Mouse (Mus musculus) forebrain, embryonic 15.5 days (tissue): Measurements from ENCODE around the gene Rprd1b. TPM values are rescaled to one million over a fixed set of nuclear protein-coding genes. Genes with fewer than 3 reads are reported as not detected.

Experiments
- ATAC-seq: fragments of 200-750 bp; cut with Nextera tagmentation; replicated peaks from 2 replicates; pipeline ENCODE4 v1.8.0; 2017; ENCODE audit warnings: mild to moderate bottlenecking, moderate TSS enrichment, moderate library complexity
- H3K27ac ChIP-seq: fragments of 300-500 bp; sonication (generic); replicated peaks from 2 replicates; pipeline ENCODE4 v1.5.1; 2015; ENCODE audit warnings: mild to moderate bottlenecking, inconsistent platforms
- H3K27me3 ChIP-seq: fragments of 300-500 bp; sonication (generic); 2 replicates; pipeline ENCODE4 v1.6.1; 2015; ENCODE audit warnings: inconsistent platforms
- H3K36me3 ChIP-seq: fragments of 300-500 bp; sonication (generic); 2 replicates; pipeline ENCODE4 v1.6.1; 2015; ENCODE audit warnings: mild to moderate bottlenecking, inconsistent platforms
- H3K4me1 ChIP-seq: fragments of 300-500 bp; sonication (generic); 2 replicates; pipeline ENCODE4 v1.6.1; 2015; ENCODE audit warnings: inconsistent platforms
- H3K4me2 ChIP-seq: fragments of 300-500 bp; sonication (generic); replicated peaks from 2 replicates; pipeline ENCODE4 v1.6.1; 2015; ENCODE audit warnings: mild to moderate bottlenecking, inconsistent platforms
- H3K4me3 ChIP-seq: fragments of 300-500 bp; sonication (generic); 2 replicates; pipeline ENCODE4 v1.5.1; 2015; ENCODE audit warnings: mild to moderate bottlenecking, inconsistent platforms
- H3K9ac ChIP-seq: fragments of 300-500 bp; sonication (generic); replicated peaks from 2 replicates; pipeline ENCODE4 v1.6.1; 2015; ENCODE audit warnings: mild to moderate bottlenecking, inconsistent platforms
- H3K9me3 ChIP-seq: fragments of 300-500 bp; sonication (generic); 2 replicates; pipeline ENCODE4 v1.6.1; 2016; ENCODE audit warnings: inconsistent platforms
- WGBS: fragments of 180-500 bp; shearing (Covaris S2); methylation state at CpG from one replicate; pipeline ENCODE4 v1.1.7; 2015; ENCODE audit warnings: mixed read lengths; 5-methylcytosine and 5-hydroxymethylcytosine counted together
- polyA plus RNA-seq: library from polyadenylated mRNA; unstranded; fragments of >200 nt; fragmentation: Nextera tagmentation; extraction: Ambion mirVana; gene quantifications from 2 replicates; pipeline ENCODE4 v1.2.1, GENCODE M21; 2015

Rprd1b gene
- polyA plus RNA-seq, 1 experiment from 2014 or later = 44.1 TPM

DNA sequence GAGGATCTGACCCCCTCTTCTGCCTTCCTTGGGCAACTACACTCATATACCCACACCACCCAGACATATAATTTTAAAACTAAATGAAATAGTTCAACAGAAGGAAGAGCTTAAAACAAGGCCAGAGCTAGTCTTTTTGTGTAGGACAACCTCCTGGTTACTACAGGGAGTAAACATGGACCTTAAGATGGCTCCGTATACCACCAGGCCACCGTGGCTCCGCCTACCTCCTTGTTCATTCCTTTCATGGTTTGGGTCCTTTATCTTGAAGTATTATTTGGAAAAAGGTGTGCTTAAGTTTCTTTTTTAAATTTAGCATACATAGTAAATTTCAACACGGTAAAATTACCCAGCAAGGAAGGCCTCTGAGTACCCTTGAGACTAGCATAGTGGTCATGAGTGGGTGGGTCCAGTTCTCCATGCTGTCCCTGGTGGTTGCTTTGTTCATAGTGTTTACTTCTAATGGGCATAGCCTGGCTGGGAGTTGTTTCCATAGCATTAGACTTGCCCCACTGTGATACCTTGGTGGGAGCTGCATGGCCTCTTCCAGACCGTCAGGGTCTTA lies 39.0 kb downstream of the Rprd1b start:
- H3K4me2 ChIP-seq = no peak overlapping the region
- peaks cover 33% of the 10 kb centered on the region; the same call in 1 of the 2 replicates for H3K36me3 ChIP-seq
- ATAC-seq = no peak
- no peak overlapping the region for H3K4me3 ChIP-seq
- peaks cover 14% of the 10 kb centered on the region for H3K4me1 ChIP-seq
- H3K9ac ChIP-seq = no peak overlapping the region
- H3K27ac ChIP-seq = no peak overlapping the region
- no peaks in the 10 kb centered on the region for H3K9me3 ChIP-seq
- no peaks in the 10 kb centered on the region for H3K27me3 ChIP-seq
- WGBS = 99% methylated on average over 5 of the region's 5 CpGs

DNA sequence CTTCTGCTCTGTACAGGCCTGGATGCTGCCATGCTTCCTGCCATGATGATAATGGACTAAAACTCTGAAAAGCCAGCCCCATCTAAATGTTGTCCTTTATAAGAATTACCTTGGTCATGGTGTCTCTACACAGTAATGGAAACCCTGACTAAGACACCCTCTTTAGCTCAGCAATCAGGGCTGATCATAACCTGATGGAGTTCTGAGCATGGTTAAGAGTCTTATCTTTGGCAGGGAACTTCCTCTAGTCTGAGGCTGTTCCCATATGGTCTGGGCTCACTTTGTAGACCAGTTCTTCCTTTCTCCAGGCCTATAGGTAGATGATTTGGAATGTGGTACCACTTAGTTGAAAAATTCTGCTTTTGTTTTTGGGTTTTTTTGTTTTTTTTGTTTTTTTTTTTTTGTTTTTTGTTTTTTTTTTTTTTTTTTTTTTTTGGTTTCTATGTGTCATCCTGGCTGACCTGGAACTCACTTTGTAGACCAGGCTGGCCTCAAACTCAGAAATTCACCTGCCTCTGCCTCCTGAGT lies 40.2 kb downstream of the Rprd1b start:
- Histone ChIP-seq H3K27ac (no peak overlapping the region), H3K4me1 (peaks cover 14% of the 10 kb centered on the region), H3K9me3 (no peaks in the 10 kb centered on the region), H3K27me3 (no peaks in the 10 kb centered on the region), H3K4me3 (no peak overlapping the region), H3K9ac (no peak overlapping the region), H3K36me3 (peaks cover 34% of the 10 kb centered on the region; the same call in 1 of the 2 replicates), H3K4me2 (no peak overlapping the region)
- no peak for ATAC-seq

DNA sequence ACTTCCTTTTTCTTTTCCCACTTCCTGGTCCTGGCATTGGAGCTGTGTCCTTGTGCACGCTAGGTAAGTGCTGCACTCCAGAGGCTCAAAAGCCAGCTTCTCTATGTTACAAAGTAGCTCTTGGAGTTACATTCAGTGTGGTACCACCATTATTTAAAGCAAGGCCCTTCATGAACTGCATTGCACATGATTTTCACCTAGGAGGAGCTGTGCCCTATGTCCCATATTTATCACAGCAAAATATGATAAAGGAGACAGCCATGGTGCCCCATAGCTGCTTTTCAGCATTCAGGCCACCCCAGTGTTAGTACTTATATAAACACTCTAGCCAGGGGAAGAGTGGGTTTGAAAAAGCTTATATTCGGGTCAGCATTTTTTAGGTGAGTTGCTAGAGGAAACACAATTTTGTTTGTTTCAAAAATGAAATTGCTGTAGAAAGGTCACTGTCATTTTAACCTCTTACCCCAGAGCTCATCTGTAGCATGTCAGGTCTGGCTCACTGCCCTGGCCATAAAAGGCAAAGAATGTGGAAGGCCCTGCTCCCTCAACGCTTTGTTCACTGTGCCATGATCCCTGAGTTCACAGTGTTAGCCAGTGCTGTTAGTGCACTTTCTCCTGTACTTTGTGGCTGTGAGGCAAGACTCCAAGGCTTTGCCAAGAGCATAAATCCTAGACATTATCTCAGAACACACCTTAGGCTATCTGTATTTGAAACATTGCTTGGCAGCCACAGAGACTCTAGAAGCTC lies 42.8 kb downstream of the Rprd1b start:
- peaks cover 44% of the 10 kb centered on the region for H3K36me3 ChIP-seq
- no peaks in the 10 kb centered on the region for H3K9me3 ChIP-seq
- H3K27ac ChIP-seq = no peak overlapping the region
- H3K4me3 ChIP-seq = no peak overlapping the region
- H3K9ac ChIP-seq = no peak overlapping the region
- WGBS = 88% methylated on average over 3 of the region's 3 CpGs
- no peak for ATAC-seq
- no peak overlapping the region for H3K4me2 ChIP-seq
- H3K27me3 ChIP-seq = no peaks in the 10 kb centered on the region
- H3K4me1 ChIP-seq = peaks cover 12% of the 10 kb centered on the region

DNA sequence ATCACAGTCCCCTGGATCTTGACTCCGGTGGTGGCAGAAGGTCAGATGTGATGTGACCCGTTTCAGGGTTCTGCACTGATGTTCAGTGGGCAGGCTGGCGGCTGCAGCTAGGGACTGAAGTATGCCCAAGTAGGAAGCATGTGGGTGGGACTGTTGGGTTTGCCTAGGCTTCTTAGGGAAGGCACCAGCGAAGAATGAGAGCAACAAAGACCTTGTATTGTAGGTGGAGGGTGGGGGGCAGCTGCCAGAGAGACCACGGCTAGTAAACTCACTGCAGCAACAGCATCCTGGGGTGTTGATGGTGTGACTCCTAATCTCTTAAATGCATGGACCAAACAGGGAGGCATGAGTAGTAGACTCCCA lies 43.3 kb downstream of the Rprd1b start:
- no peak overlapping the region for H3K9ac ChIP-seq
- H3K4me3 ChIP-seq = no peak overlapping the region
- peaks cover 50% of the 10 kb centered on the region for H3K36me3 ChIP-seq
- no peak overlapping the region for H3K27ac ChIP-seq
- 94% methylated on average over 5 of the region's 5 CpGs for WGBS
- H3K4me2 ChIP-seq = no peak overlapping the region
- ATAC-seq = no peak
- peaks cover 7% of the 10 kb centered on the region for H3K4me1 ChIP-seq
- H3K27me3 ChIP-seq = no peaks in the 10 kb centered on the region
- no peaks in the 10 kb centered on the region for H3K9me3 ChIP-seq

DNA sequence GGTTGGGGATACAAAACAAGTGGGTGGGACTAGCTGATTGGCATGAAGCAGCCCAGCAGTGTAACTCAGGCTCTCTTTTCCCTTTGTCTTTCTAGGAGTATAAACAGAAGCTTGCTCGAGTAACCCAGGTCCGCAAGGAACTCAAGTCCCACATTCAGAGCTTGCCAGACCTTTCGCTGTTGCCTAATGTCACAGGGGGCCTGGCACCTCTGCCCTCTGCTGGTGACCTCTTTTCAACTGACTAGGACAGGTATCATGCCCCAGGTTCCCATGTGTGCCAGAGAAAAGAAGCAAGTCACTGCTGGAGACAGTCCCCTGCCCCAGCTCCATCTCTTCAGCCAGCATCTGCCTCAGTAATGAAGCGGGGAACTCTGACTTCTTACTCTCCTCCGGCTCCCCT lies 46.5 kb downstream of the Rprd1b start:
- ATAC-seq = no peak
- WGBS = 81% methylated on average over 5 of the region's 5 CpGs
- Histone ChIP-seq H3K4me2 (no peak overlapping the region), H3K9ac (no peak overlapping the region), H3K4me1 (0 out of 2 replicates have a peak, but pooled peaks cover 3% of the 10 kb centered on the region), H3K4me3 (no peak overlapping the region), H3K36me3 (peaks cover 47% of the 10 kb centered on the region), H3K27me3 (no peaks in the 10 kb centered on the region), H3K9me3 (no peaks in the 10 kb centered on the region), H3K27ac (no peak overlapping the region)

DNA sequence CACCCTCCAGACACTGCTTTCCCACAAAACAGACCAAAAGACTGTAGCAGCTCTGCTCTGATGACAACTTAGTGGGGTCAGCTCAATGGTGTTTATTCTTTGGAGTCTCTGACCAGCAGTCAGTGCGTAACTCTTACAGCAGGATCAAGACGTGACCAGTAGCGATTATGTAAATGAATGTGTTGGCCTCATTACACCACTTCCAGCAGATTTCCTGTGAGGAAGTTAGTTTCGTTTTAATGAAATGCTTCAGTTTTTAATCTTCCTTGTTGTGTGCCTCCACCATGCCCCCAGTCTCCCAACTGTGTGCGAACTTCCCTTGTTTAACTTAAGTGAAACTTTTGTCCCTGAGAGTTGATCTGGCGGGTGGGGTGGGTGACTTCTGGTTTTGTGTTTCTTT lies 48.4 kb downstream of the Rprd1b start:
- 85% methylated on average over 6 of the region's 6 CpGs for WGBS
- Histone ChIP-seq H3K4me1 (0 out of 2 replicates have a peak, but pooled peaks cover 3% of the 10 kb centered on the region), H3K27me3 (no peaks in the 10 kb centered on the region), H3K9ac (no peak overlapping the region), H3K4me2 (no peak overlapping the region), H3K36me3 (peaks cover 35% of the 10 kb centered on the region), H3K4me3 (no peak overlapping the region), H3K27ac (no peak overlapping the region), H3K9me3 (no peaks in the 10 kb centered on the region)
- no peak for ATAC-seq

DNA sequence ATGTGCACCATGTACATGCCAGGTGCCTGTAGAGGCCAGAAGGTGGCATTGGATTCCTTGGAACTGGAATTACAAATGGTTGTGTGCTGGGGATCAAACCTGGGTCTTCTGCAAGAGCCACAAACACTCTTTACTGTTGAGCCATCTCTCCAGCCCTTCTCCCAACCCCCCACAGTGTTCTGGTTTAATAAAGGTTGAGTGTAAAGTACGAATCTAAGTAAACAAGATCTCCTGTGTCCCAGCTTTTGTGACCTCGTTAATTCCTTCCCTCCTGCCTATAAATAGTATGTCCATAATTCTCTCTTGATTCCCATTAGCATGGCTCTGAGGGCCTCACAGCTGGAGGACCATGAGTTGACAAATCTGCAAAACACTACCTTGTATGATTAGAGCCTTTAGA lies 49.7 kb downstream of the Rprd1b start:
- Histone ChIP-seq H3K27ac (no peak overlapping the region; the same call in 1 of the 2 replicates), H3K4me2 (no peak overlapping the region), H3K36me3 (peaks cover 32% of the 10 kb centered on the region), H3K9me3 (no peaks in the 10 kb centered on the region), H3K27me3 (no peaks in the 10 kb centered on the region), H3K4me3 (no peak overlapping the region), H3K4me1 (0 out of 2 replicates have a peak, but pooled peaks cover 3% of the 10 kb centered on the region), H3K9ac (no peak overlapping the region)
- WGBS = 29% methylated on average over 2 of the region's 2 CpGs
- ATAC-seq = no peak

DNA sequence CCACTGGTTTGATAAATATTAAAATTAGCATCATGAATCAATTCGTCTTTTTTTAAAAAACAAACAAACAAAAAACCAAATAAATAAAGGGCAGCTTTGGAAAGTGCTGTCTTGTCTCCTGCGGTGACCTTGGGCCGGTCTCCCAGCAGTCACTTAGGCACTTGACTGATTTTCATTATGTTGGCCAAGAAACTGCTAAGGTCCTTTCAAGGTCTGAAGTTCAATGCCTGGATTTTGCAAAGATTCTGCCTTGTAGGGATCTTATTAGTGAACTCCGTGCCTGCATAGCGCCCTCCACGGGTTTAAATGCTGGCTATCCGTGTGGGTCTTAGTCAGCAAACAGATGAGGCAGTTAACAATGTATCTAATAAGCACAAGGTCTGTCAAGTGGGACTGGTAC lies 50.7 kb downstream of the Rprd1b start:
- Histone ChIP-seq H3K27me3 (no peaks in the 10 kb centered on the region), H3K9ac (no peak overlapping the region), H3K9me3 (no peaks in the 10 kb centered on the region), H3K27ac (no peak overlapping the region), H3K36me3 (peaks cover 32% of the 10 kb centered on the region), H3K4me3 (no peak overlapping the region), H3K4me2 (no peak overlapping the region), H3K4me1 (0 out of 2 replicates have a peak, but pooled peaks cover 3% of the 10 kb centered on the region)
- WGBS = 63% methylated on average over 7 of the region's 7 CpGs
- ATAC-seq = no peak

DNA sequence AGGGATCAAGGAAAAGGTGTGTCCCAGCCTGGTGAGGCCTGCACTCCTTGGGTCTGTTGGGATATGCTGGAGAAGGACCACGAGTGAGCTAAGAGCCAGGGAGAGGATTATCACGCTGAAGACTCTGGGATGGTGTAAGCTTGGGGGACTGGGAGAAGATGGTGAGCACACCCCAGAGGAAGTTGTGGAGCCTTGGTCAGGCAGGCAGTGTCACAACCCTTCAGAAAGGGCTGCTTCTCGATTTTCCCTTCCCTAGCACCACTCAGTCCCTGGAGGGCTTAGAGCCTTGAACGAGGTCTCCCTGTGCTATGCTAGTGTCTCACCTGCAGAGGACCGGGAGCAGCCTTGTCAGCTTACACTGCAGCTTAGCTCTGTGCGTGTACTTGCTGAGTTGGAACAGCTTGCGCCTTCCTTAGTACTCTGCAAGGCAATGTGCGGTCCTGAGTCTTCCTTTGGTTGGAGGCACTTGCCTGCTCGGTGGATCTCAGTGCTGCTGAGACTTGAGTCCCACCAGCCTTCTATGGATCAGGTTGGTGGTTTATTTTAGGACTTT lies 51.6 kb downstream of the Rprd1b start:
- 55% methylated on average over 9 of the region's 9 CpGs for WGBS
- no peaks in the 10 kb centered on the region for H3K9me3 ChIP-seq
- H3K4me1 ChIP-seq = 0 out of 2 replicates have a peak, but pooled peaks cover 3% of the 10 kb centered on the region
- no peak overlapping the region for H3K27ac ChIP-seq
- no peak for ATAC-seq
- H3K9ac ChIP-seq = no peak overlapping the region
- no peaks in the 10 kb centered on the region for H3K27me3 ChIP-seq
- no peak overlapping the region for H3K4me2 ChIP-seq
- peaks cover 28% of the 10 kb centered on the region for H3K36me3 ChIP-seq
- no peak overlapping the region for H3K4me3 ChIP-seq

DNA sequence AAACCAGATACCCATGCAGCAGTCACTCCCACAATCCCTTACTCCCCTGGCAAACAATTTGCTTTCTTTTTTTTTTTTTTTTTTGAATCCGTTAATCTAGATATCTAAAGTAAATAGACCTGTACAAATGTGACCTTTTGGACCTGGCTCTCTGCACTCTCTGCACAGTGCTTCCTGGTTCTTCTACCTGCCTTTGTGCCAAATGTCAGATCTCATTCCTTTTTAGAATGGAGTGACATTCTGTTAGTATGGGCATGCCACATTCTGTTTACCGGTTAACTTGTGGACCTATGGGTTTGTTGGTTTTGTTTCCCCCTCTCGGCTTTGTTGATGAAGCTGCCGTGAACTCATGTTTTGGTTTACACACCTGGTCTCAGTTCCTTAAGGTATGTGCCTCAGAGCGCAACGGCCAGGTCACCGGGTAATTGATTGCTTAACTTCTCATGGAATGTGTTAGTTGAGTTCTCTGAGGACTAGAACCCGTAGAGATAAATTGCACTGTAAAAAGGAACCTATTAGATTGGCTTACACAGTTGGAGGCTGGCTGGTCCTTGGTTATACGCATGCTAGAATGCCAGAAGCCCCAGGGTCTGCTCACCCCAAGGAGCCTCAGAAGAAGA lies 52.4 kb downstream of the Rprd1b start:
- ATAC-seq = no peak
- Histone ChIP-seq H3K4me2 (no peak overlapping the region), H3K9ac (no peak overlapping the region), H3K36me3 (peaks cover 20% of the 10 kb centered on the region), H3K27me3 (no peaks in the 10 kb centered on the region), H3K4me3 (no peak overlapping the region), H3K27ac (no peak overlapping the region), H3K9me3 (no peaks in the 10 kb centered on the region), H3K4me1 (0 out of 2 replicates have a peak, but pooled peaks cover 3% of the 10 kb centered on the region)
- WGBS = 94% methylated on average over 9 of the region's 9 CpGs

DNA sequence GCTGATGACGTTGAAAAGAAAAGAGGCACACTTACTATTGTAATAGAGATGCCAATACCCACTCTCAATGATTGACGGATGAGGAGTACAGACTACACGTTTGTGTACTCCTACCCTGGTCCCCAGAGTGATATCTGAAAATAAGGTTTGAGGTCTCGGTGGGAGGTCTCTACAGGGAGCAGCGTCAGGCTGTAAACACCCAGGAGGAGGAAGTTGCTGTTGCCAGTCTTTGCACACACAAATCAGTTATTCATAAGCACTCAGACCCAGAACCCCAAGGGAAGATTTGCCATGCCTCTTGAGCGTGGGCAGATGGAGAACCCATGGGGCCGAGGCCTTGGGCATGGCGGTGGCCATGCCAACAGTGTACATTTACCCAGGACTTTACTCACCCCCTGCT lies 56.2 kb downstream of the Rprd1b start:
- H3K27me3 ChIP-seq = no peaks in the 10 kb centered on the region
- H3K4me3 ChIP-seq = no peak overlapping the region
- no peak overlapping the region for H3K9ac ChIP-seq
- H3K4me1 ChIP-seq = no peaks in the 10 kb centered on the region
- no peak overlapping the region for H3K4me2 ChIP-seq
- H3K9me3 ChIP-seq = no peaks in the 10 kb centered on the region
- ATAC-seq = no peak
- H3K27ac ChIP-seq = no peak overlapping the region
- WGBS = 54% methylated on average over 8 of the region's 8 CpGs
- no peaks in the 10 kb centered on the region for H3K36me3 ChIP-seq

DNA sequence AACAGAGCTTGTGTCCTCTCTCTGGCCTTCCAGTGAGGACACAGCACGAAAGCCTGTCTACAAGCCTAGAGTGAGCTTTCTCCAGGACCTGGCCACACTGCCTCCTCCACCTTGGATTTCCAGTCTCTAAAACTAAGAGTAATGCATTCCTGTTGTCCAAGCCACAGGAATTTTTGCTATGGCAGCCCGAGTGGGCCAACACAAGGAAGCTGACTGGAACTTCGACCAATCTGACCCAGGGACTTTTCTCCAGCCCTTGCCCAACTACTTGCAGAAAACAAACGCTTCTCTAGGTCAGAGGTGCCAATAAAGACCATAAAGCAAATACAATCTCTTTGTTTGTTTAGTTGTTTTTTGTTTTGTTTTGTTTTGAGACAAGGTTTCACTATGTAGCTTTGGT lies 61.8 kb downstream of the Rprd1b start:
- H3K4me1 ChIP-seq = no peaks in the 10 kb centered on the region

More for the DNA sequence above, 61.8 kb downstream of the Rprd1b start:
- Histone ChIP-seq H3K9ac (no peak overlapping the region), H3K9me3 (no peaks in the 10 kb centered on the region), H3K27me3 (no peaks in the 10 kb centered on the region), H3K36me3 (no peaks in the 10 kb centered on the region), H3K27ac (no peak overlapping the region), H3K4me2 (no peak overlapping the region), H3K4me3 (no peak overlapping the region)
- ATAC-seq = no peak
- WGBS = 91% methylated on average over 4 of the region's 4 CpGs
